Mouse (Mus musculus) ES-Bruce4 (cell line): Measurements from ENCODE around the gene Jam3. TPM values are rescaled to one million over a fixed set of nuclear protein-coding genes. Genes with fewer than 3 reads are reported as not detected.

Experiments used
- H3K27ac ChIP-seq: 2 replicates; pipeline ENCODE4 v1.5.1; 2012; ENCODE audit warnings: low read length, inconsistent platforms; ENCODE audit not compliant: insufficient read depth
- H3K27me3 ChIP-seq: 2 replicates; pipeline ENCODE4 v1.6.1; 2012; ENCODE audit warnings: mild to moderate bottlenecking, low read length, inconsistent platforms; ENCODE audit not compliant: control insufficient read depth, poor library complexity, insufficient read depth, severe bottlenecking
- H3K36me3 ChIP-seq: 2 replicates; pipeline ENCODE4 v1.6.1; 2012; ENCODE audit warnings: inconsistent platforms, mild to moderate bottlenecking, low read length, moderate library complexity; ENCODE audit not compliant: control insufficient read depth, poor library complexity, insufficient read depth, severe bottlenecking
- H3K4me1 ChIP-seq: one replicate; pipeline ENCODE4 v1.8.1; 2011; ENCODE audit warnings: low read length; ENCODE audit not compliant: control insufficient read depth, insufficient read depth
- H3K4me3 ChIP-seq: 2 replicates; pipeline ENCODE4 v1.5.1; 2011; ENCODE audit warnings: low read depth, mild to moderate bottlenecking, low read length
- H3K9ac ChIP-seq: 2 replicates; pipeline ENCODE4 v1.6.1; 2012; ENCODE audit warnings: low read depth, mild to moderate bottlenecking, inconsistent platforms; ENCODE audit not compliant: poor library complexity, severe bottlenecking
- H3K9me3 ChIP-seq: replicated peaks from 2 replicates; pipeline ENCODE4 v1.6.1; 2012; ENCODE audit warnings: mild to moderate bottlenecking, low read length, inconsistent platforms; ENCODE audit not compliant: control insufficient read depth, poor library complexity, insufficient read depth, severe bottlenecking
- CTCF ChIP-seq: IDR thresholded peaks from one replicate; pipeline ENCODE4 v1.8.1; 2011; ENCODE audit warnings: low read depth, low read length
- EP300 ChIP-seq: IDR thresholded peaks from 2 replicates; pipeline ENCODE4 v1.6.1; 2011; ENCODE audit warnings: low read depth, low read length; ENCODE audit not compliant: insufficient read depth
- POLR2A ChIP-seq: IDR thresholded peaks from one replicate; pipeline ENCODE4 v1.8.1; 2011; ENCODE audit warnings: low read length; ENCODE audit not compliant: insufficient read depth
- polyA plus RNA-seq: library from polyadenylated mRNA; stranded (reverse); fragments of >200 nt; gene quantifications from 2 replicates; pipeline ENCODE4 v1.2.4, GENCODE M21; 2011; ENCODE audit warnings: low read depth; ENCODE audit not compliant: missing spikeins, insufficient read depth, insufficient read length

Jam3 gene
- polyA plus RNA-seq, 1 experiment = 8.6 TPM

DNA sequence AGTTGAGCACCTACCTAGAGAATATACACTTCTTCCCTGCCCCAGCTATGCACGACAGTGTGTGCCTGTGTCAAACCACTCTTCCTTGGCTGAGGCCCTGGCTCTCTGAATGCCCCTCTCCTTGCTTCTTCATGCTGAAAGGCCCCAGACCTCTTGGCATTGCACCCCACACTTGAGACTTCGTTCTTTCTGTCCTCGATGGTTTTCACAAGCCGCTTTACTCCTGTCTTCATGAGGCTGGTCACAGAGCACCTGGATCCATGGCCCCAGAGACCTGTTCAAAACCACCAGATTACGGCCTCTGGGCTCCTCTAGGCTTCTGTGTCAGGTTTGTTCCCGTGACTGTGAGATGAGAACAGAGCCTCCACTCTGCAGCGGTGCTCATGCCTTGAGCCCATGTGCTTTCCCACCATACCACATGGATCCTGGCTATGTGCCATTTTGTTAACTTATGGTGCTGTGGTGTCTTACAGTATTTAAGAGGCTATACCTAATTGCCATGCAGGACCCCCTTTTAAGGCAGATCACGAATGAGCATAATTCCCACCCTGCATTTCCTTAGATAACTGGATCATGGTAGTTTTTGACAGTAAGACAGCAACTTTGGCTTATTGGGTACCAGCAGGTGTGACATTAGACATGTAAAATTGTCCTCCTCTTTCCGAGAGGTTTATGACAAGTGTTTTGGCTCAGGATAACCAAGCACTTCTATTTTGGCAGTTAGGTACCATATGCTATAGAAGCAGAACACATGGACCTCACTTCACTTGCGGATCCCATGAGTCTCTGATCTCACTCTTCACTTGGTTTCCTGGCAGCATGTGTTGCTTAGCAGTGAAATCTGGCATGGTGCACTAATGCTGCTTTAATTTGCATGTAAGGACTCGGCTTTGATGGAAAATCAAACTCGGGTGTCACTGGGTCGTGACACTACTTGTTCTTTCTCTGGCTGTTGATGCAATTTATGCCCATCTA lies 64.1 kb downstream of the Jam3 start:
- TF ChIP-seq EP300 = no peak
- no peak for TF ChIP-seq POLR2A
- TF ChIP-seq CTCF = no peak
- Histone ChIP-seq H3K4me1 (no peaks in the 10 kb centered on the region), H3K9ac (no peak overlapping the region), H3K36me3 (peaks cover 64% of the 10 kb centered on the region), H3K9me3 (no peaks in the 10 kb centered on the region), H3K4me3 (no peak overlapping the region), H3K27me3 (no peaks in the 10 kb centered on the region), H3K27ac (no peak overlapping the region)

DNA sequence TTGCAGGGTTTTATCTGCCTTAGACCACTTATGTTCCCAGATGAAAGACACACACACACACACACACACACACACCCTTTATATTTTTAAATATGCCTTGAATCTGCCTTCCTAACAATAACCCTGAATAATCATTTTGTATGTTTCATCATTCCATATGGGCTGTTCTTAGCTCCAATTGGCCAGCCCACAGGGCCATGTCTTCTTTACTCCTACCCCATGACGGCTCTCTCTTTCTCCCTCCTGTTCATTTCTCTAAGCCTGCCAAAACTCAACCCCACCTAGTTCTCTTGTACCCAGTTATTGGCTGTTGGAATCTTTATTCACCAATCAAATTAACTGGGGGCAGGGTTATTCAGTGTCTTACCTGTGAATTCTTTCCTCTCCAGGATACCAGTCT lies 65.1 kb downstream of the Jam3 start:
- H3K27me3 ChIP-seq = no peaks in the 10 kb centered on the region
- no peak for TF ChIP-seq EP300
- no peak for TF ChIP-seq CTCF
- no peak for TF ChIP-seq POLR2A
- peaks cover 68% of the 10 kb centered on the region for H3K36me3 ChIP-seq
- H3K4me3 ChIP-seq = no peak overlapping the region
- H3K27ac ChIP-seq = no peak overlapping the region
- H3K9ac ChIP-seq = no peak overlapping the region
- no peaks in the 10 kb centered on the region for H3K9me3 ChIP-seq
- H3K4me1 ChIP-seq = no peaks in the 10 kb centered on the region

DNA sequence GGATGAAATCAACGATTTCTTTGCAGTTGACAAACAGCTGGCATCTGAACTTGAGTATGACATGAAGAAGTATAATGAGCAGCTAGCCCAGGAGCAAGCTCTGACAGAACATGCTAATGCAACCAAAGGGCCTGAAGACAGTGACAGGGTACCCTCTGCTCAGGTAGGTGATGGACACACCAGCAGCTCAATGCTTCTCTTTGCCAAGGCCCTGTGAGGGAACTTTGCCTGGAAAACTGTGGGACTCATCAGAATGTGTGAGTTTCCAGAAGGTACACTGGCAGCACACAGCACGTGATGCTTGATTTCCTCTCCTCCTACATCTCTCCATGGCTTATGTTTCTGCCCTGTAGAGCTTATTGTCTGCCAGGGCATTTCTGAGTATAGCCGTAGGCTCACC lies 67.8 kb downstream of the Jam3 start:
- Histone ChIP-seq H3K27me3 (no peaks in the 10 kb centered on the region), H3K27ac (no peak overlapping the region), H3K4me1 (no peaks in the 10 kb centered on the region), H3K4me3 (no peak overlapping the region), H3K9me3 (no peaks in the 10 kb centered on the region), H3K36me3 (peaks cover 74% of the 10 kb centered on the region), H3K9ac (no peak overlapping the region)
- TF ChIP-seq EP300 (no peak), POLR2A (no peak), CTCF (no peak)

DNA sequence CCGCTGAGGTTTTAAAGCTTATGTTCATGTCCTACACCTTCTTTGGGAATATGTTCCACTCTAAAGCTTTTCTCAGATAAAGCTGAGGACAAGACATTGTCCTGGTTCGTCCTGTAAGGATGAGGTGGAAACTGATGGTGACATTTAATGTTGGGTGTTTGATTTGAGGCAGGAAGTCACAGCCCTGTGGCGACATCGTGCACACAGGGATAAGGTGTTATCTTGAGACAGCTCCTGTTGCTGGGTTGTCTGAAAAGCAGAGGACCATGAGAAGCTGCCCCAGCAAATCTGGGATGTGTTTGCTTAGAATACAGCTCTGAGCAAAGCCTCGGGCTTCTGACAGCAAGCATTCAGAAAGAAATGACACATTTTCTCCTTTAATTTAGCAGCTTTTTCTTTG lies 69.0 kb downstream of the Jam3 start:
- Histone ChIP-seq H3K27ac (no peak overlapping the region), H3K36me3 (peaks cover 71% of the 10 kb centered on the region), H3K4me1 (no peaks in the 10 kb centered on the region), H3K9ac (no peak overlapping the region), H3K9me3 (no peaks in the 10 kb centered on the region), H3K27me3 (no peaks in the 10 kb centered on the region), H3K4me3 (no peak overlapping the region)
- TF ChIP-seq POLR2A (no peak), EP300 (no peak), CTCF (no peak)

DNA sequence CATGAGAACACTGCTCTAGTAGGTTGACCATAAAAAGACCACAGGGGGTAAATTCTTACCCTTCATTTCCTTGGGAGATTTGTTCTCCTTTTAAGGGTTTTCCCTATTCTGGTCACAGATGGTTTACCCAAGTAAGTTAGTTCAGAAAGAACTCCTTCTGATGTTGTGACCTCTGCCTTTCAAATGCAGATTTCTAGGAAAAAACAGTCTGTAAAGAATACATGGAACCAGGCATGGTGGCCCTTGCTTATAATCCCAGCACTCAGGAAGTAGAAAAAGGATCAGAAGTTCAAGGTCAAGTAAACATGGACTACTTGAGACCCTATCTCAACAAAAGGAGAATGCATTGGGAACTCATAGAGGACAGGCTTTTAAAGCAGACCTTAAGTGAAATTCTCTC lies 79.4 kb downstream of the Jam3 start:
- no peak overlapping the region for H3K27ac ChIP-seq
- no peak for TF ChIP-seq POLR2A
- no peak for TF ChIP-seq CTCF
- no peak for TF ChIP-seq EP300
- H3K4me3 ChIP-seq = no peak overlapping the region
- H3K36me3 ChIP-seq = peaks cover 38% of the 10 kb centered on the region
- no peak overlapping the region for H3K9ac ChIP-seq
- no peaks in the 10 kb centered on the region for H3K4me1 ChIP-seq
- H3K27me3 ChIP-seq = no peaks in the 10 kb centered on the region
- no peaks in the 10 kb centered on the region for H3K9me3 ChIP-seq

GRCm38 (mm10) chr9:27074677-27075076 lies 80.5 kb downstream of the Jam3 start:
- no peak overlapping the region for H3K9ac ChIP-seq
- no peak overlapping the region for H3K4me3 ChIP-seq
- H3K27me3 ChIP-seq = no peaks in the 10 kb centered on the region
- H3K36me3 ChIP-seq = peaks cover 41% of the 10 kb centered on the region
- H3K9me3 ChIP-seq = no peaks in the 10 kb centered on the region
- no peak overlapping the region for H3K27ac ChIP-seq
- H3K4me1 ChIP-seq = no peaks in the 10 kb centered on the region
- TF ChIP-seq POLR2A (no peak), EP300 (no peak), CTCF (no peak)
